Mouse (Mus musculus): ENCODE measurements around the gene Pld1.

GRCm38 (mm10) chr3:28113881-28114280 is 175.4 kb downstream of the Pld1 start:
- no peak for TF ChIP-seq CTCF (conservative IDR thresholded peaks at IDR 0.05; ENCODE audit: low read length)
- TF ChIP-seq NANOG (IDR thresholded peaks at IDR 0.05; ENCODE audit: borderline replicate concordance, low read length), result peak; percentile 49; the same call in 1 of the 2 replicates
